Comparison of ENCODE assay signal across 7 mouse cellular contexts in the genomic region with DNA sequence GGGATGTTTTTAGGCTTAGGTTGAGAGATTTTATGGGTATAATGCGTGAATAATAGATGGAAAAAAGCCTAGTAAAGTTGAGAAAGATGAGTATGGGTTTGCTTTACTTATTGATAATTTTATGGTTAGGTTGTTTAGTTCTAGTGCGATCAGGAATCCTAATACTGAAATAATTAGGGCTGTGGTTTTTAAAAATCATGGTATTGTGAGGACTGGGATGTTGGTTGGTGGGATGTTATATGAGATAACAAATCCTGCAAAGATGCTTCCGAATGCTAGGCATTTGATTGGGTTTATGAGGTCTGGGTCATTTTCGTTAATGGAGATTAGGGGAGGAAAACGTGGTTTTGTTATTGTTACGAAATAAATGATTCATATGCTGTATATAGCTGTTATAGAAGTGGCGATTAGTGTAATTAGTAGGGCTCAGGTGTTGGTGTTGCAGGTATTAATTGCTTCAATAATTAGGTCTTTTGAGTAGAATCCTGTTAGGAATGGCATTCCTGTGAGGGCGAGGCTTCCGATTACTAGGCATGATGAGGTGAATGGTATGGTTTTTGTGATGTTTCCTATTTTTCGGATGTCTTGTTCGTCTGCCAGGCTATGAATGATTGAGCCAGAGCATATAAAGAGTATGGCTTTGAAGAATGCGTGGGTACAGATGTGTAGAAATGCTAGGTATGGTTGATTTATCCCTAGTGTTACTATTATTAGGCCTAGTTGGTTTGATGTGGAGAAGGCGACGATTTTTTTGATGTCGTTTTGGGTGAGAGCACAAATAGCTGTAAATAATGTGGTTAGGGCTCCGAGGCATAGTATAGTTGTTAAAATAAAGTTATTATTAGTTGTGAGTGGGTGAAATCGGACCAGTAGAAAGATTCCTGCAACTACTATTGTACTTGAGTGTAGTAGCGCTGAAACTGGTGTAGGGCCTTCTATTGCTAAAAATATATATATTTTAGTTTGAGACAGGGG.
A peak's percentile ranks its signal among the peaks of the same experiment; 100 is the strongest.
DNase-seq lines count a peak whose midpoint lies in the region; ATAC-seq and TF ChIP-seq lines count a peak whose summit lies in the region.
"Not testable (repeated sequence)": the region's sequence is repeated elsewhere in the genome, so short reads cannot be mapped to it uniquely, and the experiment has no call there.

No protein-coding gene starts in this region.

- H3K27me3 ChIP-seq in Patski; heart, embryonic 11.5 days (ENCODE audit: control insufficient read depth, insufficient read depth, low read length); hindbrain, postnatal 0 days (ENCODE audit: insufficient read depth, low read length); lung, embryonic 14.5 days (ENCODE audit: insufficient read depth, low read length): not testable (repeated sequence)

- not testable (repeated sequence) for H3K27ac ChIP-seq in heart, embryonic 11.5 days (ENCODE audit: low read depth, low read length); hindbrain, postnatal 0 days; lung, embryonic 14.5 days (ENCODE audit: low read depth)

- not testable (repeated sequence) for H3K4me1 ChIP-seq in heart, embryonic 11.5 days (ENCODE audit: control insufficient read depth, insufficient read depth, low read length); hindbrain, postnatal 0 days (ENCODE audit: insufficient read depth, low read length); lung, embryonic 14.5 days (ENCODE audit: insufficient read depth)

- DNase-seq in Patski (ENCODE audit: low read depth, low spot score) = peak; percentile 6
- not testable (repeated sequence) for DNase-seq in hindbrain, postnatal 0 days (ENCODE audit: low spot score); lung, embryonic 14.5 days
- peak; percentile 6 to 83 for DNase-seq in kidney, postnatal 36 days

- not testable (repeated sequence) for TF ChIP-seq CTCF in Patski (IDR thresholded peaks at IDR 0.05); hindbrain, postnatal 0 days (IDR thresholded peaks at IDR 0.05; ENCODE audit: low read depth); lung, embryonic 14.5 days (IDR thresholded peaks at IDR 0.05; ENCODE audit: low read depth)

- H3K36me3 ChIP-seq in heart, embryonic 11.5 days (ENCODE audit: control insufficient read depth, insufficient read depth, low read length); hindbrain, postnatal 0 days (ENCODE audit: insufficient read depth, low read length); lung, embryonic 14.5 days (ENCODE audit: insufficient read depth): not testable (repeated sequence)

- in situ Hi-C loops in Patski (cut with MboI; ENCODE audit: low pct_unique_long_range_greater_than_20kb) = not testable (repeated sequence)

- ATAC-seq in Patski = peak; percentile 100
- ATAC-seq in erythroblast, adult 5-6 weeks (replicated peaks; ENCODE audit: low FRiP score, poor library complexity, severe bottlenecking) = peak; percentile 99
- peak; percentile 100 for ATAC-seq in heart, embryonic 11.5 days (replicated peaks; ENCODE audit: insufficient number of reproducible peaks, low FRiP score, low TSS enrichment)
- ATAC-seq in hindbrain, postnatal 0 days = peak; percentile 100
- peak; percentile 100 for ATAC-seq in lung, embryonic 14.5 days (ENCODE audit: insufficient read depth)
- ATAC-seq in monocyte, adult 5-6 weeks (replicated peaks; ENCODE audit: insufficient number of reproducible peaks, low FRiP score, low TSS enrichment, poor library complexity, severe bottlenecking) = peak; percentile 100

- not testable (repeated sequence) for H3K4me3 ChIP-seq in heart, embryonic 11.5 days (ENCODE audit: low read depth, low read length); hindbrain, postnatal 0 days (ENCODE audit: low read length); lung, embryonic 14.5 days (ENCODE audit: low read depth, low read length)

- H3K9ac ChIP-seq in heart, embryonic 11.5 days (ENCODE audit: low read depth, low read length); hindbrain, postnatal 0 days (replicated peaks; ENCODE audit: low read length); lung, embryonic 14.5 days: not testable (repeated sequence)

- POLR2A ChIA-PET in Patski (lab: Charles Lee) = not testable (repeated sequence)

- H3K4me2 ChIP-seq in heart, embryonic 11.5 days; hindbrain, postnatal 0 days (ENCODE audit: low read depth, low read length); lung, embryonic 14.5 days: not testable (repeated sequence)

- H3K9me3 ChIP-seq in heart, embryonic 11.5 days (replicated peaks; ENCODE audit: control insufficient read depth, low read length); hindbrain, postnatal 0 days (ENCODE audit: low read length); lung, embryonic 14.5 days (ENCODE audit: low read depth, low read length): not testable (repeated sequence)

- CTCF ChIA-PET in Patski (lab: Charles Lee) = not testable (repeated sequence)

- WGBS in heart, embryonic 11.5 days (ENCODE audit: insufficient replicate concordance) = 80% methylated on average over 18 of the region's 18 CpGs
- 86% methylated on average over 18 of the region's 18 CpGs for WGBS in hindbrain, postnatal 0 days
- 88% methylated on average over 18 of the region's 18 CpGs for WGBS in lung, embryonic 14.5 days
